Mouse (Mus musculus) testis, adult 2 months (tissue): ENCODE measurements around the gene Cnksr1. TPM values are rescaled to one million over a fixed set of nuclear protein-coding genes. Genes with fewer than 3 reads are reported as not detected.

Experiments
- H3K27ac ChIP-seq: fragments of 200-500 bp; 2 replicates; pipeline ENCODE4 v1.5.1; 2012; ENCODE audit warnings: low read depth, low read length; ENCODE audit not compliant: control insufficient read depth, insufficient read depth
- H3K27me3 ChIP-seq: fragments of 200-500 bp; 2 replicates; pipeline ENCODE4 v1.6.1; 2012; ENCODE audit warnings: mild to moderate bottlenecking, low read length, moderate library complexity; ENCODE audit not compliant: control insufficient read depth, insufficient read depth
- H3K36me3 ChIP-seq: fragments of 200-500 bp; 2 replicates; pipeline ENCODE4 v1.6.1; 2012; ENCODE audit warnings: mild to moderate bottlenecking, low read length; ENCODE audit not compliant: control insufficient read depth, insufficient read depth
- H3K4me1 ChIP-seq: fragments of 200-500 bp; 2 replicates; pipeline ENCODE4 v1.6.1; 2012; ENCODE audit warnings: low read length; ENCODE audit not compliant: control insufficient read depth, insufficient read depth
- H3K4me3 ChIP-seq: fragments of 200-500 bp; 2 replicates; pipeline ENCODE4 v1.5.1; 2012; ENCODE audit warnings: low read depth, mild to moderate bottlenecking, low read length, moderate library complexity, mixed read lengths; ENCODE audit not compliant: control insufficient read depth
- CTCF ChIP-seq: fragments of 200-500 bp; IDR thresholded peaks from 2 replicates; pipeline ENCODE4 v1.5.1; 2012; ENCODE audit warnings: low read depth, mild to moderate bottlenecking, inconsistent platforms, low read length, moderate library complexity; ENCODE audit not compliant: control insufficient read depth, insufficient read depth, insufficient replicate concordance
- POLR2A ChIP-seq: fragments of 200-500 bp; IDR thresholded peaks from 2 replicates; pipeline ENCODE4 v1.6.1; 2012; ENCODE audit warnings: low read depth, mild to moderate bottlenecking, inconsistent platforms, low read length, moderate library complexity; ENCODE audit not compliant: control insufficient read depth
- polyA plus RNA-seq: library from polyadenylated mRNA; depleted of rRNA; stranded (reverse); fragments of >200 nt; gene quantifications from 2 replicates; pipeline ENCODE4 v1.2.3, GENCODE M21; 2012; rRNA removed

Gene Cnksr1
- polyA plus RNA-seq, 1 experiment, result 0.88 TPM

- H3K4me1 ChIP-seq, result peaks cover 6% of the 10 kb centered on the region
- TF ChIP-seq CTCF, result no peak
- TF ChIP-seq POLR2A, result no peak
- peaks cover 1% of the 10 kb centered on the region; the same call in 1 of the 2 replicates for H3K36me3 ChIP-seq
- no peak overlapping the region for H3K27ac ChIP-seq
- no peak overlapping the region for H3K4me3 ChIP-seq
- no peaks in the 10 kb centered on the region for H3K27me3 ChIP-seq
Measured at GRCm38 (mm10) chr4:134183711-134184110, 54.5 kb downstream of the Cnksr1 start.

DNA sequence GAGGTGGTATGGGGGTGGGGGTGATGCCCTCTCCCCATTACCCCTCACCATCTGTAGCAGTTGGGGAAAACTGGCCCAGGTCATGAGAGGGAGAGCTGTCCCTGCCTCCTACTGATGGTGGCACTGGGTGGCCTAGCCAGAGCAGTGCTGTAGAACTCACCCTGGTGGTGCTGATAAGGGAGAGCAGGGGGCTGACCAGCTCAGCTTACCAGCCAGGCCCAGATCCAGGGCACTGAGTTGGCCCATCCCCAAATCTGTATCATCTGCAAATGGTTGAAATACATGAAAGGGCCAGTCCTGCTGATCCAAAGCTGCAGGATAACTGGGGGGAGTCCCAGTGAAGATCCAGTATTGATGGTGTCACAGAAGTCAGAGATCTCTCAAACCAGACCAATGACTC, 56.4 kb downstream of the Cnksr1 start:
- no peak overlapping the region for H3K4me3 ChIP-seq
- no peak overlapping the region for H3K27ac ChIP-seq
- TF ChIP-seq CTCF (0 out of 2 replicates have a peak, but pooled peaks have one; percentile 1), POLR2A (no peak)
- peaks cover 1% of the 10 kb centered on the region; the same call in 1 of the 2 replicates for H3K36me3 ChIP-seq
- no peaks in the 10 kb centered on the region for H3K27me3 ChIP-seq
- peaks cover 4% of the 10 kb centered on the region for H3K4me1 ChIP-seq

GRCm38 (mm10) chr4:134181112-134181511, 57.1 kb downstream of the Cnksr1 start:
- Histone ChIP-seq H3K27ac (no peak overlapping the region), H3K36me3 (peaks cover 1% of the 10 kb centered on the region; the same call in 1 of the 2 replicates), H3K27me3 (no peaks in the 10 kb centered on the region), H3K4me1 (peaks cover 4% of the 10 kb centered on the region), H3K4me3 (no peak overlapping the region)
- no peak for TF ChIP-seq POLR2A
- no peak for TF ChIP-seq CTCF

Other genes with a start within 250 kb of the Cnksr1 start
- gene Dhdds, start 237.5 kb downstream of the Cnksr1 start, polyA plus RNA-seq, result 16.6 and 17.3 TPM in 2 replicates
- gene Lin28a, start 219.6 kb downstream of the Cnksr1 start, polyA plus RNA-seq, result 1.2 TPM in 2 replicates
- 0.11 TPM in 2 replicates for gene Zfp683, start 184.6 kb downstream of the Cnksr1 start, polyA plus RNA-seq
- gene Crybg2, start 177.6 kb downstream of the Cnksr1 start, polyA plus RNA-seq, result 2.3 and 2.4 TPM in 2 replicates
- 2.0 and 660 TPM in 2 replicates for gene Cd52, start 143.3 kb downstream of the Cnksr1 start, polyA plus RNA-seq
- 457 and 483 TPM in 2 replicates for gene Ubxn11, start 135.8 kb downstream of the Cnksr1 start, polyA plus RNA-seq
- 85.6 and 157 TPM in 2 replicates for gene Sh3bgrl3, start 109.6 kb downstream of the Cnksr1 start, polyA plus RNA-seq
- 110 and 114 TPM in 2 replicates for gene Cep85, start 51.3 kb downstream of the Cnksr1 start, polyA plus RNA-seq
- not detected in 2 replicates for gene Gm7534, start 35.4 kb downstream of the Cnksr1 start, polyA plus RNA-seq
- 126 and 129 TPM in 2 replicates for gene Catsper4, start 11.0 kb downstream of the Cnksr1 start, polyA plus RNA-seq
- gene E130218I03Rik, start 5.3 kb upstream of the Cnksr1 start, polyA plus RNA-seq, result 0.11 and 0.26 TPM in 2 replicates
- 7.5 and 9.7 TPM in 2 replicates for gene Zfp593, start 7.2 kb upstream of the Cnksr1 start, polyA plus RNA-seq
- gene Gm30191, start 8.5 kb upstream of the Cnksr1 start, polyA plus RNA-seq, result 0.25 TPM in 1 of 2 replicates, not detected in the other
- gene Grrp1, start 15.7 kb upstream of the Cnksr1 start, polyA plus RNA-seq, result 1.9 and 2.7 TPM in 2 replicates
- 6.2 and 6.4 TPM in 2 replicates for gene Pdik1l, start 49.5 kb upstream of the Cnksr1 start, polyA plus RNA-seq
- gene Trim63, start 76.7 kb upstream of the Cnksr1 start, polyA plus RNA-seq, result 1.6 and 1.8 TPM in 2 replicates
- 19.1 and 21.3 TPM in 2 replicates for gene Slc30a2, start 104.8 kb upstream of the Cnksr1 start, polyA plus RNA-seq
- gene Extl1, start 145.5 kb upstream of the Cnksr1 start, polyA plus RNA-seq, result 0.25 and 0.26 TPM in 2 replicates
- gene Pafah2, start 157.9 kb upstream of the Cnksr1 start, polyA plus RNA-seq, result 36.0 and 37.2 TPM in 2 replicates
- gene Stmn1, start 229.9 kb upstream of the Cnksr1 start, polyA plus RNA-seq, result 109 and 126 TPM in 2 replicates